Mouse (Mus musculus): ENCODE results near the gene Eif4e2. TPM values are rescaled to one million over a fixed set of nuclear protein-coding genes. Genes with fewer than 3 reads are reported as not detected.

The Eif4e2 gene
- 10 to 100 TPM; 50.2 to 51.8 TPM for total RNA-seq (2021)
- long read RNA-seq, experiment 1, transcript Eif4e2-202 (7 exons, 3,394 nt) = major isoform, 11 of 44 reads
- long read RNA-seq, experiment 1, transcript Eif4e2-207 (8 exons, 3,473 nt) = minor isoform, 5 of 44 reads
- long read RNA-seq, experiment 1, partial matches to known transcripts = 2 of 44 reads
- long read RNA-seq, experiment 1, other reads (novel, unspliced or antisense) = 22 of 44 reads
- long read RNA-seq, experiment 2, partial matches to known transcripts = 1 of 18 reads
- long read RNA-seq, experiment 2, other reads (novel, unspliced or antisense) = 12 of 18 reads

DNA sequence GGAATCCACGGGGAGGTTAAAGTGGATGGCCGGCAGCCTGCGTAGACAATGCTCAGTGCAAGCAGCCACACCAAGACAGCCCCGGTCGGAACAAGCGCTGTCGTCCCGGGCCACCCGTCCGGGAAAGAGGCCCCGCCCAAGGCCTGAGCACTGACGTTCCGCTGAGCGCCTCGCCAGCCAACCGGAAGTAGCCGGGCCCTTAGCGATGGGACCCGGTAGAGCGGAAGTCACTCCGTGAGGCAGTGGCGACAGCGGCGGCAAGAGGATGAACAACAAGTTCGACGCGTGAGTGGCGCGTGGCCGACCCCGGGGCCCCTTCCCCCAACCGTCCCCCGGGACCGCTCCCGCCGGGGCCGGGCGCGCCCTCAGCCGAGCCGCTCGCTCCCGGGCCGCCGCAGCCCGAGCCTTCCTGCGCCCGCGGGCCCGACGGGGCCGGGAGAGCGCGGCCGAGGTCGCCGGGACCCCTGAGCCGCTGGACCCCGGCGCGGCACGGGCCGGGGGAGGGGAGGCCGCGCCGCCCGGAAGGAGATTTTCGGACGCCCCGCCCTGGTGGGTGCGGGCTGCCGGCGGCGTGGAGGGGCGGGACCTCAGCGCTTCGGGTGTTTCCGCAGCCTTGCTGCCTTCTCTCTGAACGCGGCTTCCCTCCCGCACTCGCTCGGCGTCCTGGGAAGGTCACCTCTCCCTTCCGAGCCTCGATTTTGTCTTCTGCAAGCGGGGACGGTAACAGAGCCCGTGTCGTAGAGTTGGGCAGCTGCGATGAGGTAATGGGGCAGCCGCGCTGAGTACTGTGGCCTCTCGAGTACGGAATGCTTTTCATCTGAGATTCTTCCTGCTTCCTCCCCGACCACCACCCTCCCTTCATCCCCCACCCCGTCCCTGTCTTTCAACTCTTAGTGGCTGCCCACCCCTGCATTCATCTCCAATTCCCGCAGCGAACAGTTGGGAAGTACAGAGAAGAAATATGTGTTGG, at the start of gene Eif4e2:
Eif4e2 (plus strand) TSS at position 180 of the 970 bp plus-strand sequence.
- DNase-seq = peak; percentile 94 to 97

DNA sequence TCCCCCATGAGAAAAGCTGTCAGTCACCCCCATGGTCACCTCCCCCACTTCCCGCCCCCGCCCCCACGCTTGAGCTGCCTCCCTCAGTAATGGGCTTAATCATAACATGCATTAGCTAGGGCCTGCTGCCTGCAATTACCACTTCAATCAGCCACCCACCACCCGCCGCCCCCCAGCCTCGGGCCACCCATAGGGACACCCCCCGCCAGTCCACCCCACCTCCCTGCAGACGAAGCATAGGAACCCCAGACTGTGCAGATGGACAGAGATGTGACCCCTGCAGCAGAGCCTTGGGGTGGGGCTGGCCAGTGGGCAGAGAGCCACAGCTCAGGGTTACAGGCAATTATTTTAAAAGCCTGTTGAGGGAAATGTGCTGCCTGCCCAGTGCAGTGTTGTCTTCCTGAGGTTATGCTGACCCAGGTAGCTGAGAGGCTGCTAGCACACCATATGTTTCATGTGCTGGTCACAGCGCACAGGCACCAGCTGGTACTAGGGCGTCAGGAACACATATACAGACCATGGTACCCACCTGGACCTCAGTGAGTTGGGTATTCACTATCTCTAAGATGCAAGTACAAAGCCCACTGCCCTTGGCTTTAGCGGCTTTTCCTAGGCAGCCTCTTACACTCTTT, 49.4 kb upstream of the Eif4e2 start:
- no peak for DNase-seq

DNA sequence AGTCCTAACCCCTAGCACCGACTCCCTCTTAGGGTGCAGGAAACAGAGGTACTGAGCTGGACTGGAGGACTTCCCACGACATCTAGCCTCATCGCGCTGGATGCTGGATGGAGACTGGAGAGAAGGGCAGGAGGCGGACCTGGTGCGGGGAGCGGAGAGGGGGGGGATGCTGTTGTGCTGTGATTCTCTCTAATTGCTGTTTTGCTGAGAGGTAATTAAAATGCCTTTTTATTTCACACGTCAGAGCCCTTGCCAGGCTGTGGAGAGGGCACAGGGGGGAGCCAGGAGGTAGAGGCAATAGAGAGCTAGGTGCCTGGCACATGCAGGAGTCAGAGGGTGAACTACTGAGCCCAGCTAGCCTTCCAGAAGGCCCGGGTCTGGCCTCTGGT, 48.9 kb upstream of the Eif4e2 start:
- DNase-seq = no peak

DNA sequence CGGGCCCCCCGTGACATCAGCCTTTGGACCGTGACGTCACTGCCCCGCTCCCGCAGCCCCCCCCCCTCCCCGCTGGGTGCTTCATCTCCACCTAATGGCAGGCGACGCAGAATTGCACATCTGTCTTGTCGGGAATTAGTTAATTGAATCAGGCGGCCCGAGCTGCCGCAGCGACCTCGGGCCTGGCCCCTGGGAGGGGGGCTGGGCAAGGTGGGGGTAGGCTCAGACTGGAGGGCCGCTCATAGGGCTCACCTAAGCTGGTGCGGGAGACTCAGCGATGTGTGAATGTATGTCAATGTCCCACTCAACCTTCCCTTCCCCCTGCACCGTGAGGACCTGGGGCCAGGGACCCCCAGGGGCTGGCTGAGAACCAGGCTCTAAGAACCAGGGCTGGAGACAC, 43.3 kb upstream of the Eif4e2 start:
- no peak for DNase-seq

DNA sequence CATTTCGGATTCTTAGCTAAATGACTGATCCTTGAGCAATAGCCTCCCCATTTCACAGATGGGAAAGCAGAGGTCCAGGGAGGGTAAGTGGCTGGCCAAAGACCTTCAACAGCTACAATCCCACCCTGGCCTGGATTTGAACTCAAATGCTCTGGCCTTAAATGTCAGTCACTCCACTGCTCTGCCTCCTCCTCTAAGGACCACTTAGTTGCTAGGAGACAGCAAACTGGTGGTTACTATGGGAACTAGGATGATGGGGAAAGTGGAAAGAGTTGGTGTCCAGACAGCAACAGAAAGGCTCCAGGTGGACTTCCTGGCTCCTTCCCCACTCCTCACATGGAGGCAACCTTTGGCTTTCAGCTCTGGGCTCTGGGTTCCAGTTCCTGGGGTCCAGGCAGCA, 42.4 kb upstream of the Eif4e2 start:
- DNase-seq = no peak

DNA sequence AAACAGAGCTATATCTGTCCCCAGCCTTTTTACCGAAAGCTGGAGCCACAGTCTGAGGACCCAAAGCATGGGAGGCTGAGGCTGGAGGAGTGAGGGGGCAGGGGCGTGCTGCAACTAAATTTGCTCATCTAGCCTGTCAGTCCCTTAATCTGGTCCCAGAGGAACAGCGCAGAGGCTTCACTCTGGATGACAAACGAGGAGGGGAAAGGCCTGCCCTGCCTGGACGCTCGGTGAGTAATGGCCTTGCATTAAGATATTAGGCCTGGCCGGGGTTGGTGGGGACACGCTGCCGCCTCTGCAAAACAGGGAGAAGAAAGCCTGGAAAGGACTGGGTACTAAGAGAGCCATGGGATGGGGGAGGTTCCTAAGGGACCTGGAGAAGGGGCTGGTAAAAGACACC, 41.4 kb upstream of the Eif4e2 start:
- no peak for DNase-seq

DNA sequence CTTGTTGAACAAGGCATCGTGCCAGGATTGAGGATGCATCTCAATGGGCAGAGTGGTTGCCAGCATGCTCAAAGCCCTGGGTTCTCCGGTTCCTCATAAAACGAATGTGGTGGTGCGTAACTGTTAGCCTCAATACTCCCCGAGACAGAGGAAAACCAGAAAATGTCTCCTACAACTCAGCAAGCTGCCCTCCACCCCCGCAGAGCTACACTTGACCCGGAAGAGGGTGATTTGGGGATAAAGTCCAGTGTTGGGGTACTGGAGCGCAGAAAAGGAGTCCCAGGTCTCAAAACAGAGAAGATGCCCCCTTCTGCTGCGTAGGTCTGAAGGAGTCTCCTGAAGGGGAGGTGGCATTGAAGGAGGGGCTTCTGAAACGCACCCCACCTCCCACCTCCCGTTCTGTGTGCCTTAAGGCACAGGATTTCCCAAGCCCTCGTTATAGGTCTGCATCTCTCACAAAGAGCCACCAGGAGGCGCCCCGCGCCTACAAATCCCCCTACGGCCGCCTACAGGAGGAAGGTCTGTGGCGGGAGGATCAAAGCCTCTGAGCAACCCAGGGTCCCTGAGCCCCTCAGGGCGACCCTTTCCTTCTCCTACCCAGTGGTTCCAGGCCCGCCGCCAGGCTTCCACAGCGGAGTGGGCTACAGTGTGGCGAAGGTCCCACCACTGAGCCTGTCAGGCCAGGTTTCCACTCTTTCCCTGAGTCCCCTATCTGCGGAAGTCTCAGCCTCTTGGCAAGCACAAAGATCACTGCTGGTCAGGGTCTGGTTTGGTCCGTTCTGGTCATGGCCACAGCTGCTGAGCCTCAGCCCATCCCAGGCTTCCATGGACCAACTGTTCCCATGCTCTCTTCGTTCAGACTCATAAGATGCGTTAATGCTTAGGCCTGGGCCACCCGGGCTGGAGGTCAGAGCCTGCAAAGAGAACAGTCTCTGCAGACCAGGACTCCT, 39.4 kb upstream of the Eif4e2 start:
- peak; percentile 47 to 72 for DNase-seq

DNA sequence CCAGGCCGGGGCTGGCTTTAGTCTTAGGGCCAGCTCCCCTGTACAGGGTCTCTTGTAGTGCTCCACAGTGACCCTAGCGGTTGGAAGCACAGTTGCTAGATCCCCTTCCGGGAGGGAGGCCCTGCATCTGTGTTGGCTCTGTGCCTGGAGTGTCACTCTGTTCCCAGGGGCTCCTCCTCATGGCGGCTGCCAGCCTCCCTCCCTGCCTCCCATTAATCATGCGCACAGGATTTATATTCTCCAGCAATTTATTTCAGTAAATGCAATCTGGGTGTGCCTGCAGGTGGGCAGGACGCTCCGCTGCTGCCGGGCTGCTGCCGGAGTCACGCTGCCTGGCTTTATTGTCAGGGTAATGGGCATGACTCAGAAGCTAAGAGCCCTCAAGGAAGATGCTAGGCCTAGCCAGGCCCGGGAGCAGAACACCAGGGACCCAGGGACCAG, 37.8 kb upstream of the Eif4e2 start:
- peak; percentile 39 to 46 for DNase-seq

DNA sequence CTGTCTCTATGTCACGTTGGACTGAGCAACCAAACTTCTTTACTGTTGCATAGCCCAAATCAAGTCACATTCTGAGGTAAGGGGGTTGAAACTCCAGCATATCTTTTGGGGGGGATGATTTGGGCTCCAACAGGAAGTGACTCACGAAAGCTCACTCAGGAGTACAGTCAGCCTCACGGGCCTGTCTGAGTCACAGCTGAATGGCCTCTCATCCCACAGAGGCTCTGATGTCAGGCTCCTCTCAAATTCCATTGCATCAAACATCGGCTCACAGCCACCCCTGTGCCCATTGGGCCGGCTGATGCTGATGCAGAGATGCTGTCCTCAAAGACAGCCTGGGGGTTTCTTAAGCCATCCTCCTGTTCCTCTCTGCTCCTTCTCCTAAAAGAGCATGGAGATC, 32.8 kb upstream of the Eif4e2 start:
- DNase-seq = no peak

DNA sequence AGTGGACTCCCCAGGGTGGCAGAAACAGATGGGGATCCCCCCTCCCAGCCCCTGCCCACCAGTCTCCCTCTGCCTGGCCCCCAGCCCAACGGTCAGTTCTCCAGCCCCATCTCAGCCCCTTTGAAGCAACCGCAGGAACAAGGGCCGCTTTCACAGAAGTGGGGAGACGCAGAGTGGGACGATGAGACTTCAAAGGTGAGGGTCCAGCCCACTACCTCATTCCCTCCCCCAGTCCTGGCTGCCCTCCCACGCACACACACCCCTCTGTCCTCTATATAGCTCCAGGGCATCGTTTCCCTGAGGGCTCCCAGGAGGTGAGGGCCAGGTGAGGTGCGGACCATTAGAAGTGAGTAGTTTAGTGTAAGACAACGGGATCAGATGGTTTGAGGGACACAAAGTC, 30.7 kb upstream of the Eif4e2 start, which contains the start of gene Prss56:
Prss56 (plus strand) TSS at position 301 of the 400 bp plus-strand sequence.
- no peak for DNase-seq

DNA sequence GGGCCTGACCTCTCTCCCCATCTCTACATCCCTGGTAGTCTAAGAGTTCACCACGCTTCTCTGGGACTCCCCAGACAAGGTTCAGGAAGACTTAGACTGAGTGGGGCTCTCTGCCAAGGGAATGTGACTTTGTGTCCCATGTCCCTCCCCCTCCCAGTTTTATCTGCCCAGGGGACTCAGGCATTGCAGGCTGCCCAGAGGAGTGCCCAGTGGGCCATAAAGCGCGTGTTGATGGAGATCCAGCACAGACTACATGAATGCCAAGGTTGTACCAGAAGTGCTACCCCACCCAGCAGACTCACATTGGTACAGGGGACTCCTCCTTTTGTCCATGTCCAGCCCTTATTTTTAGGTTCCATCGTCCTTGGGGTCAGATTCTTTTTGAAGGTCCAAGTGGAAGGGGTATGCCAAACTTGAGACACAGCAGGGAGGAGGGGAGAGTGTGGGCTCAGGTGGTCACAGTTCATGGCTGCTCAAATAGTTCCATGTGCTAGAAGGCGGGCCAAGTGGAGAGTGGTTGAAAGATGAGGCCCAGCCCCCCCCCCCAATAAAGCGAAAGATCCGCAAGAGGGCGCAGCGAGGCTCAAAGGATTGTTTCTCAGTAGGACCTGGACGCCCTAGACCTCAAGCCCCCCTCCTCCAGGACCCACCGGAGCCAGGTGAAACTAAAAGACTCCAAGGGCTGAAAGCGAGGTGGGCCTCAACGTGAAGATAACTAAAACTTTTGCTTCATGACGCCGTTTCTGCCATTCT, 29.5 kb upstream of the Eif4e2 start:
- no peak for DNase-seq

DNA sequence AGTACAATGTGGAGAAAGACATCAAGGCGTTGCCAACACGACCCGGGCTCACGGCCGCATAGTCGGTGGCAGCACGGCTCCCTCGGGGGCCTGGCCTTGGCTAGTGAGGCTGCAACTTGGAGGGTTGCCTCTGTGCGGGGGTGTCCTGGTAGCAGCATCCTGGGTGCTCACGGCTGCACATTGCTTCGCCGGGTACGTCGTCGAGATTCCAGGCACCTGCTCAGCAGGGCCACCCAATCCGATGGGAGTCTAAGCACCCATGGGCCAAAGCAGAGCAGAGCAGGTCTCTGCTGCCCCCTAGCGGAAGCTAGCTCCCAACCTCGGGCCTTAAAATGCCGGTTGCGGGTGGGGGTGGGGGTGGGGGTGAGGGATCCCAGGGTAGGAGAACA, 29.0 kb upstream of the Eif4e2 start:
- peak; percentile 65 to 80 for DNase-seq

DNA sequence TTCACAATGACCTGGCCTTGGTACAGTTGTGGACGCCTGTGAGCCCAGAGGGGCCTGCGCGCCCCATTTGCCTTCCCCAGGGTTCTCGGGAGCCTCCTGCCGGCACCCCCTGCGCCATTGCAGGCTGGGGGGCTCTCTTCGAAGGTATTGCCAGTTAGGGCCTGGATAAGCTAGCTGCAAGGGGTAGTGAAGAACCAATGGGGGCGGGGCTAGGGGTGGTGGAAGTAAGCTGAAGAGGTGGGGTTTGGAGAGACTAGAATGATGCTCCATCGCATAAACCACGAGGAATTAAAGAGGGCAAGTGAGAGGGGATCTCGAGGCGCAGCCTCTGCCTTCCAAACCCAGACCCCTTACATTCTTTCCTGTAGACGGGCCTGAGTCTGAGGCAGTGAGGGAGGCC, 28.2 kb upstream of the Eif4e2 start:
- no peak for DNase-seq

DNA sequence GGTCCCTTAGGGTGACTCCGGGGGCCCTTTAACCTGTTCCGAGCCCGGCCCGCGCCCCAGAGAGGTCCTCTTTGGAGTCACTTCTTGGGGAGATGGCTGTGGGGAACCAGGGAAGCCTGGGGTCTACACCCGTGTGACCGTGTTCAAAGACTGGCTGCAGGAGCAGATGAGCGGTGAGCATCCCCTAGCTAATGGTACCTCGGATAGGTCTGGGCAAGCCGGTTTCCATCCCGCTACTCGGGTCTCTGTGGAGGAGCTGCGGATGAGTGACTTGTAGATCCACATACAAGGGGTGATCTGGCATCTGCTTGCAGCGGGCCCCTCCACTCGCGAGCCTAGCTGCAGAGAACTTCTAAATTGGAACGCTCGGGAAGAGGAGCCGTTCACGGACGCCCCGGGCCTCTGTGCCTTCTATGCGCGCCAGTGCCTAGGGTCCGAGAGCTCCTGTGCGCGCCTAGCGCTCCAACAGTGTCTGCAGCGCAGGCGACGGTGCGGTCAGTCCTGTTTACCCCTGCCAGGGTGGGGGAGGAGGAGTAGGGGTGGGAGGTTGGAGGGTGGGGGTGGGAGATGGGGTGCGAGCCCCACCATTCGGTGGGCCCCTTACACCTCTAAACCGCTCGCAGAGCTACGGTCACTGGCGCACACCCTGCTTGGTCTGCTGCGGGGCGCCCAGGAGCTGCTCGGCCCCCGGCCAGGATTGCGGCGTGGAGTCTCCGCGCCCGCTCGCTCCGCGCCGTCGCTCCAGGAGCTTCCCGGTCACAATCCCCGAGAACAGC, 27.3 kb upstream of the Eif4e2 start:
- peak in 1 of 2 experiments; percentile 19 for DNase-seq

DNA sequence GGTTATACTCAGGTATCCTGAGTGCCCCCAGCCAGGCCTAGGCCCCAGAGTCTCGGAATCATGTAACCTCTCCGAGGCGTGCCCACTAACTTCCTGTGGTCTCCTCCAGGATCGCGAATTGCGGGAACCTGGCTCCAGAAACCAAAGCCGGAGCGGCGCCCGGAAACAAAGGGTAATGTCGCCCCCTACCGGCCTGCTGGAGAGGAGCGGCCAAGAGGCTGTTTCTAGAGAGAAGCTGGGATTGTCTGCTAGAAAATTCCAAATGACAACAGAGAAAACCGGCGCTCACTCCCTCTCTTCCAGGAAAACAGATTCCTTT, 26.7 kb upstream of the Eif4e2 start:
- DNase-seq = peak; percentile 60 to 84

DNA sequence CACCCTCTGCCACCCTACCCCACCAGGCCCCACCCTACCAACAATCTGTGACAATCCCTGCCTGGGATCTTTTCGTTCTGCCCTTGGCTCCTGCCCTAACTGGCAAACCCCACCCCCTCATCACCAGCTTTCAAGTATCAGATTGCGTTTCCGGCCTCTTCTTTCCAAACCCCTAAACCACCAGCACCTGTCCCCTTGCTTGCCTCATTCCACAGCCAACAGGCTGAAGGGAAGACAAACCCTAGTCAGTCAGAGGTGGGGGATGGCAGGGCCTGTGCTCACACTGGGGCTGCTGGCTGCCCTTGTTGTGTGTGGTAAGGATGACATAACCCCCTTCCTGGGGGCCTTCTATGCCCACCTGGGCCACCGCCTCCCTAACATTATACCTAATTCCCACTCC, 23.3 kb upstream of the Eif4e2 start, which contains the start of gene Chrnd:
Chrnd (plus strand) TSS at position 179 of the 400 bp plus-strand sequence.
- DNase-seq = no peak

DNA sequence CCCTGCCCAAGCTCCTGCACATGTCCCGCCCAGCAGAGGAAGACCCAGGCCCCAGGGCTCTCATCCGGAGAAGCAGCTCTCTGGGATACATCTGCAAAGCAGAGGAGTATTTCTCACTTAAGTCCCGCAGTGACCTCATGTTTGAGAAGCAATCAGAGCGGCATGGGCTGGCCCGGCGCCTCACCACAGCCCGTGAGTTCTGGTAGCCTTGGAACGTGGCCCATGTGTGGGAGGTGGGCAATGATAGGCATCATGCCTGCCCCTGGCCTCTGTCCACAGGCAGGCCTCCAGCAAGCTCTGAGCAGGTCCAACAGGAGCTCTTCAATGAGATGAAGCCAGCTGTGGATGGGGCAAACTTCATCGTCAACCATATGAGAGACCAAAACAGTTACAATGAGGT, 16.4 kb upstream of the Eif4e2 start:
- DNase-seq = no peak

DNA sequence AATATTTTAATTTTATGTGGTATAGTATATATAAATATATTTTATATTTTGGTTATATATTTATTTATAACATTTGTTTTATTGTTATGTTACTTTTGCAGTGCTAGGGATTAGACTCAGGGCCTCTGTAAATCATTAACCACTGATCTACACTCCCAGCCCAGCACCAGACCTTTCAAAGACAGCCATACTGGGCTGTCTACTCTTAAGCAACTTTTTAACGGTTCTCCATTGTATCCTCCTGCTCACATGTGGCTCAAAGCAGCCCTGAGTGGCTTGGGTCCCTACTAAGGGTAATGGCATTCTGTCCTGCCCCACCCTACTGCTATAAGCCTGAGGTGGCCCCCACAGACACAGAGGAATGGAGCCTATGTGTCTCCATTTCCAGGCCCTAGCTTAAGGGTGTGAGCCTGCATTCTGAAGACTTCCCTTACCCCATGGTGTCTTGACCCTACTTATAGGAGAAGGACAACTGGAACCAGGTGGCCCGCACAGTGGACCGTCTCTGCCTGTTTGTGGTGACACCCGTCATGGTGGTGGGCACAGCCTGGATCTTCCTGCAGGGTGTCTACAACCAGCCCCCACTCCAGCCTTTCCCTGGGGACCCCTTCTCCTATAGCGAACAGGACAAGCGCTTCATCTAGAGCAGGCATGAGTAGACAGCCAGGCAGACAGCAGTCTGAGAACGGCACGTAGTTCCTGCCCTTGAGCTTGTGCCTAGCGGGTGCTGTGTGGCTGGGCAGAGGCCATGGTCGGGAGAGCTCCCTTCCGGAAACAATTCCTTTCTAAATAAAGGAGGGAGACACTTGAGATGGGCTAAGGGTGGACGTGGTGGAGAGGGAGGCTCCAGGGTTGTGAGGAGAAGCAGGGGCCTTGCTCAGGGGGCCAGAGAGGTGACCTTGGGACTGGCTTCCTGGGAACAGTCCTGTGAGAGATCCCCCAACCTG, 15.3 kb upstream of the Eif4e2 start:
- no peak for DNase-seq

DNA sequence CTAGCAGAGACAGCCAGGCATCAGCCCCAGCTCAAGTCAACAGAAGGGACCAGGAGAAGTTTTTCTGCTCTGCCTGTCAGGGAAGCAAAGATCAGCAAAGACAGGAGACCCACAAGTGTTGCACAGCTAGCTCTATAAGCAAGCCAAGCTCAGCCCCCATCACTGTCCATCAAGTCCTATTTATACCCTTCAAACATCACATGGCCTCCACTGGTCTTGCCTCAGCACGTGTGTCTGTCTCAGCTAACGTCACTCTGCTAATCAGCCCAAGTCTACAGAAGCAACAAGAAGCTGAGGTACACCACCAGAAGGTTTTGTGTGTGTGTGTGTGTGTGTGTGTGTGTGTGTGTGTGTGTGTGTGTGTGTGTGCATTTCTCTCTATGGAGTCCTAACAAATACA, 12.9 kb upstream of the Eif4e2 start:
- no peak for DNase-seq

Data from heart, adult 18-20 months (tissue).